Mouse (Mus musculus): Measurements from ENCODE around the gene Rnft2.

GRCm38 (mm10) chr5:118214012-118214411, 30.9 kb downstream of the Rnft2 start:
- TF ChIP-seq POLR2A (IDR thresholded peaks at IDR 0.05; ENCODE audit: insufficient read depth, low read length) (no peak), CTCF (IDR thresholded peaks at IDR 0.05; ENCODE audit: low read depth, low read length) (no peak)

Measured in ES-Bruce4 (cell line).